Mouse (Mus musculus) embryonic fibroblast, embryonic 13.5 days (primary cell): ENCODE results near the gene Ctrc. TPM values are rescaled to one million over a fixed set of nuclear protein-coding genes. Genes with fewer than 3 reads are reported as not detected.

ENCODE experiments used
- H3K27ac ChIP-seq: 2 replicates; pipeline ENCODE4 v1.5.1; 2012; ENCODE audit warnings: low read length, control low read depth, inconsistent platforms; ENCODE audit not compliant: insufficient read depth
- H3K4me1 ChIP-seq: 2 replicates; pipeline ENCODE4 v1.6.1; 2011; ENCODE audit warnings: low read length; ENCODE audit not compliant: control insufficient read depth, insufficient read depth
- H3K4me3 ChIP-seq: 2 replicates; pipeline ENCODE4 v1.5.1; 2011; ENCODE audit warnings: mild to moderate bottlenecking, control low read depth, low read length; ENCODE audit not compliant: insufficient read depth
- CTCF ChIP-seq: IDR thresholded peaks from 2 replicates; pipeline ENCODE4 v1.5.1; 2011; ENCODE audit warnings: mild to moderate bottlenecking, control low read depth, low read length, moderate library complexity, borderline replicate concordance; ENCODE audit not compliant: insufficient read depth
- POLR2A ChIP-seq: IDR thresholded peaks from 2 replicates; pipeline ENCODE4 v1.6.1; 2011; ENCODE audit warnings: low read depth, mild to moderate bottlenecking, control low read depth, low read length, moderate library complexity
- polyA plus RNA-seq: library from polyadenylated mRNA; stranded (reverse); fragments of >200 nt; gene quantifications from 2 replicates; pipeline ENCODE4 v1.2.4, GENCODE M21; 2011; ENCODE audit warnings: low read depth; ENCODE audit not compliant: missing spikeins, insufficient read length

Gene Ctrc
- polyA plus RNA-seq, 1 experiment, result not detected

- no peaks in the 10 kb centered on the region for H3K4me1 ChIP-seq
- no peak within 1 kb of the TSS for H3K27ac ChIP-seq
- no peak within 1 kb of the TSS for H3K4me3 ChIP-seq
- TF ChIP-seq CTCF, result no peak
- TF ChIP-seq POLR2A, result no peak
Observed at GRCm38 (mm10) chr4:141826060-141826459, 20.1 kb downstream of the Ctrc start, which contains the start of gene Cela2a. TSS of gene Cela2a (minus strand) at chr4:141826160.

DNA sequence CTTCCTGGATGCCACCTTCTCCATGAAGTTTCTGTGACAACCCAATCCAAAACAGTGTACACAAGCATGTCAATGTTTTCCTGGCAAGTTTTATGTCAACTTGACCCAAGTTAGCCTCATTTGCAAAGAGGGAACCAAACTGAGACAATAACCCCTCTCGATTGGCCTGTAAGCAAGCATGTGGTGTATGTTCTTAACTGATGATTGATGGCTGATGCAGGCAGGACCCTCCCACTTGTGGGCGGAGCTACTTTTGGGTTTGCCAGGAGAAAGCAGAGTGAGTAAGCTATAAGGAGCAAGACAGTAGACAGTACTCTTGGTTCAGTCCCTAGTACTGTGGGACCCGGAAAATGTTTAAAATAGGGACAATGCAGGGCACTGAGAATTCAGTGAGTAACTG is 23.2 kb downstream of the Ctrc start:
- no peaks in the 10 kb centered on the region for H3K4me1 ChIP-seq
- no peak overlapping the region for H3K4me3 ChIP-seq
- H3K27ac ChIP-seq, result no peak overlapping the region
- no peak for TF ChIP-seq POLR2A
- no peak for TF ChIP-seq CTCF

GRCm38 (mm10) chr4:141822089-141822488 is 24.1 kb downstream of the Ctrc start:
- no peaks in the 10 kb centered on the region for H3K4me1 ChIP-seq
- H3K4me3 ChIP-seq, result no peak overlapping the region
- TF ChIP-seq POLR2A, result no peak
- no peak overlapping the region for H3K27ac ChIP-seq

DNA sequence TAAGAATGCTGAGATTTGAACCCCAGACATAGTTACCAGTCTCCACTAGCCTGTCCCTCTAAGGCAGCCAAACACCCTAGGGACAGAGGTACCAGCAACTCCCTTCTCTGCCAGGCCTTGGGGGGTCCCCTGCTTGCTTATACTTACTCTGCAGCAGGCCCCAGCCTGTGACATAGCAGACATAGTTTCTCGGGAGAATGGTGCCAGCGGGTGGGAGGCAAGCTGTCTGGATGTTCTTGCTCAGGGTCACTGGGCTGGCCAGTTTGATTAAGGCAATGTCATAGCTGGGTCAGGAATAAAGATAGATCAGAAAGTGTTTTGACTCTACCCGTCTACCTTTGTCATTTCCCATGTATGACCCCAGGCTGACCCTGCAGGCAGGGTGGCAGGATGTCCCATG is 25.0 kb downstream of the Ctrc start:
- Histone ChIP-seq H3K27ac (no peak overlapping the region), H3K4me3 (no peak overlapping the region), H3K4me1 (no peaks in the 10 kb centered on the region)
- no peak for TF ChIP-seq POLR2A
- no peak for TF ChIP-seq CTCF

- H3K4me3 ChIP-seq, result no peak overlapping the region
- H3K4me1 ChIP-seq, result no peaks in the 10 kb centered on the region
- TF ChIP-seq POLR2A (no peak), CTCF (no peak)
- H3K27ac ChIP-seq, result no peak overlapping the region
Observed at GRCm38 (mm10) chr4:141819316-141819715, 26.8 kb downstream of the Ctrc start.

GRCm38 (mm10) chr4:141818861-141819260 is 27.3 kb downstream of the Ctrc start:
- Histone ChIP-seq H3K27ac (no peak overlapping the region), H3K4me3 (no peak overlapping the region), H3K4me1 (no peaks in the 10 kb centered on the region)
- TF ChIP-seq POLR2A, result no peak
- no peak for TF ChIP-seq CTCF

DNA sequence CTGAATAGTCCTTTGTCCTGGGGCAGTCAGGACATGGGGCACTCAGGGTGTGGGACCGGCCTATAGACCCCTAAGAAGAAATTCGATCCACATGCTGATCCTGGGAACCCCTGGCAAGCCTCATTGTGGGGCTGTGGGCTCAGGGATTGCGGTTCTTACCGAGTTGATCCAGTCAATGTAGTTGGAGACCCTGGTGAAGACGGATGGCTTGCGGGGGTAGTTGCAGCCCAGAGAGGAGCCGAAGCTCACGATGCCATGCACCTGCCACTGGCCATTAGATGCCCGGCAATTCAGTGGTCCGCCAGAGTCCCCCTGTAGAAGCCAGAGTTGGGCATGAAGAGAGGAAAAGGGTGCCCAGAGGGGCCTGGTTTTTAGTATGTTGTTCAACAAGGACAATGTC is 28.5 kb downstream of the Ctrc start:
- Histone ChIP-seq H3K4me3 (no peak overlapping the region), H3K4me1 (no peaks in the 10 kb centered on the region), H3K27ac (no peak overlapping the region)
- no peak for TF ChIP-seq POLR2A

GRCm38 (mm10) chr4:141816776-141817655 is 29.1 kb downstream of the Ctrc start:
- Histone ChIP-seq H3K4me3 (no peak overlapping the region), H3K4me1 (no peaks in the 10 kb centered on the region), H3K27ac (no peak overlapping the region)
- TF ChIP-seq CTCF (no peak), POLR2A (no peak)

DNA sequence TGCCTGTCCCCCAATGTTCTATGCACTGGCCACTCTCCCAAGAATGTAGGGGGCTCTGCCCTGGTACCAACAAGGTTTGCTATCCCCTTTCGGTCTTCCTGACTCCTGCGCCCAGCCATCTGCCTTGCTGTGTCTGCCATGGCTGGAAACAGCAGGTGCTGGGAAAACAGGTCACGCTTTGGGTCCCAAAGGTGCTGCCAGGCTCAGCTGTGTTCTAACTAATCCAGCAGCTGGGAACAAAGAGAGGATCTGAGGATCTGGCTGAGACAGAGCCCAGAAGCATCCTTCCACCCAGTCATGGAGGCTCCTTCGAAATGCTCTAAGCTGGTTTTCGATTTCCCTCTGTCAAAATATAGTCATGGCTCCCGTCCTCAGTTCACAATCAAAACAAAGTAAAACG is 29.9 kb downstream of the Ctrc start:
- no peaks in the 10 kb centered on the region for H3K4me1 ChIP-seq
- H3K27ac ChIP-seq, result no peak overlapping the region
- TF ChIP-seq CTCF (no peak), POLR2A (no peak)
- H3K4me3 ChIP-seq, result no peak overlapping the region

DNA sequence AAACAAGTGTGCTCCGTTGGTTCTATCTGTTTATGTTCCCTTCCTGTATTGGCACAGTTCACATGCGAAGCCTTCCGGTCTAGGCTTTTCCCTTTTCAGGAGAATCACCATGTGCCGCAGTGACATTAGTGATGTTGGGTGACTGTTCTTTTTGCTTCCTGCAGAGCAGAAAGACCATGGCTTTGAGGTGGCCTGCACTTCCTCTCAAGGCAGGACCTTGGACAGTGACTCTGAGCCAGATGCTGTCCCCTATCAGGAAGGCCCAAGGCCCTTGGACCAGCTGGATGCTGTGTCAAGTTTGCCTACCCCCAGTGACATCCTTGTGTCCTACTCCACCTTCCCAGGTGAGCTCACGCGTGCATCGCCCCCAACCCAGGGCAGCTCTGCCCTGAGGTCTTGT is 34.8 kb downstream of the Ctrc start:
- TF ChIP-seq CTCF (no peak), POLR2A (no peak)

GRCm38 (mm10) chr4:141810975-141811374 is 35.2 kb downstream of the Ctrc start:
- Histone ChIP-seq H3K27ac (no peak overlapping the region), H3K4me3 (no peak overlapping the region), H3K4me1 (no peaks in the 10 kb centered on the region)
- TF ChIP-seq POLR2A, result no peak
- no peak for TF ChIP-seq CTCF

More for the DNA sequence above, 34.8 kb downstream of the Ctrc start:
- no peak overlapping the region for H3K4me3 ChIP-seq
- no peaks in the 10 kb centered on the region for H3K4me1 ChIP-seq
- no peak overlapping the region for H3K27ac ChIP-seq
